Mouse (Mus musculus) hindbrain, embryonic 10.5 days (tissue): ENCODE measurements around the gene Stx6. TPM values are rescaled to one million over a fixed set of nuclear protein-coding genes. Genes with fewer than 3 reads are reported as not detected.

ENCODE experiments used
- DNase-seq: peaks from one replicate; pipeline ENCODE4 v3.0.0-alpha.2; 2017; ENCODE audit warnings: low spot score
- H3K27ac ChIP-seq: fragments of 300-500 bp; sonication (generic); 2 replicates; pipeline ENCODE4 v1.5.1; 2016; ENCODE audit warnings: mild to moderate bottlenecking, moderate library complexity
- H3K27me3 ChIP-seq: fragments of 300-500 bp; sonication (generic); 2 replicates; pipeline ENCODE4 v1.6.1; 2016; ENCODE audit warnings: mild to moderate bottlenecking; ENCODE audit not compliant: poor library complexity, insufficient read depth, severe bottlenecking
- H3K36me3 ChIP-seq: fragments of 300-500 bp; sonication (generic); 2 replicates; pipeline ENCODE4 v1.6.1; 2016; ENCODE audit warnings: mild to moderate bottlenecking, moderate library complexity
- H3K4me1 ChIP-seq: fragments of 300-500 bp; sonication (generic); replicated peaks from 2 replicates; pipeline ENCODE4 v1.6.1; 2016; ENCODE audit warnings: mild to moderate bottlenecking
- H3K4me3 ChIP-seq: fragments of 300-500 bp; sonication (generic); 2 replicates; pipeline ENCODE4 v1.5.1; 2016; ENCODE audit warnings: mild to moderate bottlenecking, moderate library complexity
- H3K9me3 ChIP-seq: fragments of 300-500 bp; sonication (generic); 2 replicates; pipeline ENCODE4 v1.6.1; 2016; ENCODE audit warnings: mild to moderate bottlenecking, moderate library complexity
- WGBS: fragments of 180-500 bp; shearing (Covaris S2); methylation state at CpG from one replicate; pipeline ENCODE4 v1.1.7; 2016; 5-methylcytosine and 5-hydroxymethylcytosine counted together
- polyA plus RNA-seq: library from polyadenylated mRNA; unstranded; fragments of >200 nt; fragmentation: Nextera tagmentation; extraction: Ambion mirVana; gene quantifications from 2 replicates; pipeline ENCODE4 v1.2.1, GENCODE M21; 2016

Stx6 gene
- polyA plus RNA-seq, 1 experiment from 2014 or later: 101 TPM

- no peaks in the 10 kb centered on the region for H3K36me3 ChIP-seq
- 76% methylated on average over 6 of the region's 6 CpGs for WGBS
- peaks cover 98% of the 10 kb centered on the region for H3K4me1 ChIP-seq
- H3K27ac ChIP-seq: peak overlapping the region; percentile 87
- H3K4me3 ChIP-seq: no peak overlapping the region
- H3K27me3 ChIP-seq: peaks cover 3% of the 10 kb centered on the region
- H3K9me3 ChIP-seq: no peaks in the 10 kb centered on the region
- no peak for DNase-seq
Observed at GRCm38 (mm10) chr1:155232786-155233185, 74.3 kb downstream of the Stx6 start.

- Histone ChIP-seq H3K36me3 (no peaks in the 10 kb centered on the region), H3K4me1 (peaks cover 97% of the 10 kb centered on the region), H3K4me3 (no peak overlapping the region), H3K27me3 (peaks cover 6% of the 10 kb centered on the region), H3K27ac (peak overlapping the region; percentile 87), H3K9me3 (no peaks in the 10 kb centered on the region)
- DNase-seq: no peak
- 86% methylated on average over 9 of the region's 9 CpGs for WGBS
Observed at GRCm38 (mm10) chr1:155233378-155233777, 74.9 kb downstream of the Stx6 start.

- 24% methylated on average over 14 of the region's 14 CpGs for WGBS
Observed at GRCm38 (mm10) chr1:155233931-155234607, 75.6 kb downstream of the Stx6 start.

DNA sequence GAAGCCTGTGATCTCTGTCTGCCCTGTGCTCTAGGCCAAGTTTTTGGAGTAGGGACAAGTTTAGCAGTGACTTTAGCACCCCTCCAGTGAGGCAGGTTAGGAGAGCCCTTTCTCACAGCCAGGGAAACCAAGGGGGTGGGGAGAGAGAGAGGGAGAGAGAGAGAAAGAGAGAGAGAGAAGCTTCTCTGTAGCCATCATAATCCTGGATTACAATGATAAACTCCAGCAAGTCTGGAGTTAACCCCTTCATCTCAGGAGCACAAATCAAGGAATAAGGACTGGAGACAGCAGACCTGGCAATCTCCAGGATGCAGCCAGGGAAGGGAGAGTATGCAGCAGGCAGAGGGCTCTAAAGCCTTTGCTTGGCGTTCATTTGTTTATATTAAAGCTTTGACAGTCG, 77.1 kb downstream of the Stx6 start:
- no peak overlapping the region for H3K4me3 ChIP-seq
- H3K36me3 ChIP-seq: 0 out of 2 replicates have a peak, but pooled peaks cover 7% of the 10 kb centered on the region
- WGBS: 48% methylated on average over 2 of the region's 2 CpGs
- H3K4me1 ChIP-seq: peaks cover 92% of the 10 kb centered on the region
- peak overlapping the region; percentile 77 for H3K27ac ChIP-seq
- peaks cover 6% of the 10 kb centered on the region for H3K27me3 ChIP-seq
- no peak for DNase-seq
- no peaks in the 10 kb centered on the region for H3K9me3 ChIP-seq

More at GRCm38 (mm10) chr1:155233931-155234607, 75.6 kb downstream of the Stx6 start:
- Histone ChIP-seq H3K27me3 (peaks cover 6% of the 10 kb centered on the region), H3K36me3 (no peaks in the 10 kb centered on the region), H3K27ac (peak overlapping the region; percentile 87), H3K4me1 (peaks cover 92% of the 10 kb centered on the region), H3K9me3 (no peaks in the 10 kb centered on the region), H3K4me3 (peak overlapping the region; percentile 16; the same call in 1 of the 2 replicates)
- peak; percentile 52 for DNase-seq

DNA sequence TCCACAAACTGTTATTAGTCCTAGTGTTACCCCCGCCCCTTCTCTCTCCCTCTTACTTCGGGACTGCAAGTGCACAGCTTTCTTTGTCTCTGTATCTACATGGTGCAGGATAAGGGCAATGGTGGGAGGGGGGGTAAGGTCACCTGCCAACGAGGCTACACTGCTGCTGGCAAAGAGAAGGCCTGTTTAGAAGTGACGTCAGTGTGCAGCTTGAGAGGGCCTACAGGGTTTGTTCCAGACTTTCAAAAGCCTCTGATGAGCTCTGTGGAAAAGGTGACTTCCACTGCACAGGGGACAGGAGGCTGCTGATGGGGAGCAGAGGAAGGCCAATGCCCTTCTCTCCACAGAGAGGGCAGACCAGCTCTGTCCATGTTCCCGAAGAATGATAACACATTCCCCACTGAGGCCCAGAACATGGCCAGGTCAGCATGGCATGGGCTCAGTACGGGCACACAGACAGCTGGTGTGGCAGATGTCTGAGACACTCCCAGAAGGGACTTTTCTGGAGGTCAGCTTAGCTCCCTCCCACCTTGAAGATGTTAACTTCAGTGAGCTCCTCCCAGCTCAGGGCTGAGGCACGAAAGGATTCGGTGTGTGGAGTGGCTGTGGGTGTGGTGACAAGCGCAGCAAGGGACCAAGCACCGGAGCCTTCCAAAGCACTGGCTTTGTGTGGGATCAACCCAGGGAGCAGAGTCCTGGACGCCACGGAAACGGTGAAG, 78.0 kb downstream of the Stx6 start:
- Histone ChIP-seq H3K9me3 (no peaks in the 10 kb centered on the region), H3K27me3 (peaks cover 4% of the 10 kb centered on the region), H3K4me1 (peaks cover 83% of the 10 kb centered on the region), H3K4me3 (no peak overlapping the region), H3K36me3 (peaks cover 14% of the 10 kb centered on the region), H3K27ac (peak overlapping the region; percentile 77)
- 53% methylated on average over 13 of the region's 13 CpGs for WGBS
- no peak for DNase-seq

DNA sequence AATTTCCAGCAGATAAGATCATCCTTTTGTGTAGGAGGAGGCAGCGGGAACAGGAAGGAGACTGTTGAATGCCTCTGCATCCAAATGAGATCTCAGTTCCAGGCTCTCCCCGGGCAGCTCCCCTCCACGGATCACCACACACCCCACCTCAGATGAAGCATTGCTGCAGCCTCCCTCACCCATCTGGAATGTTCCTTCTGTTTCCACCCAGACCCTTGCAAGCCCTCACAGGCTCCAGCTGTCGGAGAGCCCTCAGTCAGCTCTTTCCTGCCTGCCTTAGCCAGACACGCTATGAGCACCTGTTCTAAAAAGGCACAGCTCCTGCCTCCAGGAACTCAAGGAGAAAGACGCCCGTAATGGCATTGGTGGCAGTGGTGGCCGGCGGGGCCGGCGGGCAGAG, 78.9 kb downstream of the Stx6 start:
- peak; percentile 17 for DNase-seq
- 69% methylated on average over 11 of the region's 11 CpGs for WGBS
- Histone ChIP-seq H3K27me3 (peaks cover 14% of the 10 kb centered on the region), H3K9me3 (no peaks in the 10 kb centered on the region), H3K27ac (peak overlapping the region; percentile 77), H3K4me1 (peaks cover 74% of the 10 kb centered on the region), H3K4me3 (no peak overlapping the region), H3K36me3 (peaks cover 22% of the 10 kb centered on the region)

DNA sequence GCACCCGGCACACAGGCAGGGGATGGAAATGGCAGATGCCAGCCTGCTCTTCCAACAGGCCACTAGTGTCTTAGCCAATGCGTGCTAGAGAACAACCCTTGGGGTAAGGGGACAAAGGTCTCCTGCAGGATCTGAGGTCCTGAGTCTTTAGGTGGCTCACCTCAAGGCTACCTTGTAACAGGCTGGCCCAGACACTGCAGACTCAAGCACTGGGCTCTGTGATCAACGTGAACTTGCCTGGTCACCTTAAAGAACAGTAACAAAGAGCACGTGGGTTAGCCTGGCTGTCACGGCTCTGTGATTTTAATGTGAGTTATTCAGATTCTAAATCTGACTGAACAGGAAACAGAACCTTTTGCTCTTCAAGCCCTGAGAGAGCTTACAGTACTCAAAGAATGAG, 79.6 kb downstream of the Stx6 start:
- H3K4me3 ChIP-seq: no peak overlapping the region
- no peaks in the 10 kb centered on the region for H3K9me3 ChIP-seq
- 90% methylated on average over 5 of the region's 5 CpGs for WGBS
- peak overlapping the region; percentile 77; the same call in 1 of the 2 replicates for H3K27ac ChIP-seq
- peaks cover 67% of the 10 kb centered on the region for H3K4me1 ChIP-seq
- peaks cover 18% of the 10 kb centered on the region for H3K27me3 ChIP-seq
- H3K36me3 ChIP-seq: peaks cover 22% of the 10 kb centered on the region
- DNase-seq: no peak

DNA sequence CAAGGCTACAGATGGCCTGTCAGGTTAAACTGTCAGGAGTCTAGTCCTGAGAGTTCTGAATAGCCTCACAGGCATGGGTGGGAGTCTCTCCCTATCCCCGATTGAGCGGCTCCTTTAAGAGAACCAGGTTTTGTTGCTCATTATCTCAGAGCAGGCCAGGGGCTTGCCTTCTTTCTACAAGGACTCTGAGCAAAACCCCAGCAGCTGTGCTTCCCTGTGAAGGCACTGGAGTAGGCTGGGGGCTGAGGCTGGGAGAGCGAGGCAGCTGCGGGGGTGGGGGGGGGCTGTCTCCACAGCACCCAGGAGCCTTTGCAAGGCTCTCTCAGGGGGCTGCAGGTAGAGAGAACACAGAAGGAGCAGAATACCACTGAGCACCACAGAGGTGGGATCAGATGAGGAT, 80.7 kb downstream of the Stx6 start:
- Histone ChIP-seq H3K4me1 (peaks cover 65% of the 10 kb centered on the region), H3K36me3 (peaks cover 22% of the 10 kb centered on the region), H3K9me3 (no peaks in the 10 kb centered on the region), H3K27ac (peak overlapping the region; percentile 17; the same call in 1 of the 2 replicates), H3K27me3 (peaks cover 20% of the 10 kb centered on the region), H3K4me3 (no peak overlapping the region)
- DNase-seq: no peak
- 80% methylated on average over 4 of the region's 4 CpGs for WGBS

DNA sequence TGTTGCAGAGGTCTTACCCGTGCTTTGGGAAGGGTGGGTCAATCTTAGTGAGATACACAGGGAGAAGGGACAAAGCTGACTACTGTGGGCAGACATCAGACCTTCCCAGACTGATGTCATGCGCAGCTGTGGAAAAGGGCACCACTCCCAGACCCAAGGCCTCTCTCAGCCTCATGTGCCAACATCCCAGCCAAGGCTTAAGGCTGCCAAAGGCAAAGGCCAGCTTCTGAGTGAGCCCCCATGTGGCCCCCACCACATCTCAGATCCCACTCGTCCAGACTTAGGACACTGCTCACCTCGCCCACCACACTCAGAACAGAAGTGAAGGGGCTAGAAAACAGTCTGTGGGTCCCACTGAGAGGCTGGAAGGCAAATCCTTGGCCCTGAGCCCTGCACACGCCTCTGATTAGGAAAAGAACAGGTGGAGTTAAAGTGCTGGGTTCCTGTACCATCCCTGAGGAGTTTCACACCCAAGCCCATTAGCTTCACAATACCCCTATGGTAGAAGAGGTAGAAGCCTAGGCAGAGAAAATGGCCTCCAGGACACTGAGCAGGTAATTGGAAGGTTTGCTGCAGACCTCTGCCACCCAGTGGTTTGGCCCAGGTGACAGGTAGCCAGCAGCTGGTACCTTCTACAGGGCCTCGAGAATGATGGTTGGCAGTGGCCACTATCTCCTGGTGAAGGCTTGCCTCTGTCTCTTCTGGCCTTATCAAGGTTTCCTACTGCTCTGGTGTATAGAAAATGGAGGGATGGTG, 81.6 kb downstream of the Stx6 start:
- peak overlapping the region; percentile 25; the same call in 1 of the 2 replicates for H3K27ac ChIP-seq
- H3K9me3 ChIP-seq: no peaks in the 10 kb centered on the region
- no peak for DNase-seq
- peaks cover 22% of the 10 kb centered on the region for H3K36me3 ChIP-seq
- WGBS: 86% methylated on average over 6 of the region's 6 CpGs
- H3K4me3 ChIP-seq: no peak overlapping the region
- H3K27me3 ChIP-seq: peaks cover 28% of the 10 kb centered on the region
- H3K4me1 ChIP-seq: peaks cover 65% of the 10 kb centered on the region

GRCm38 (mm10) chr1:155241701-155242487, 83.4 kb downstream of the Stx6 start:
- H3K9me3 ChIP-seq: no peaks in the 10 kb centered on the region
- H3K36me3 ChIP-seq: peaks cover 22% of the 10 kb centered on the region
- no peak overlapping the region for H3K4me3 ChIP-seq
- peaks cover 40% of the 10 kb centered on the region for H3K27me3 ChIP-seq
- H3K27ac ChIP-seq: peak overlapping the region; percentile 8; the same call in 1 of the 2 replicates
- 78% methylated on average over 12 of the region's 12 CpGs for WGBS
- peaks cover 57% of the 10 kb centered on the region for H3K4me1 ChIP-seq
- DNase-seq: no peak

GRCm38 (mm10) chr1:155242488-155242745, 83.9 kb downstream of the Stx6 start:
- peaks cover 22% of the 10 kb centered on the region for H3K36me3 ChIP-seq
- no peak overlapping the region for H3K4me3 ChIP-seq
- no peaks in the 10 kb centered on the region for H3K9me3 ChIP-seq
- no peak for DNase-seq
- H3K27ac ChIP-seq: no peak overlapping the region
- H3K4me1 ChIP-seq: peaks cover 52% of the 10 kb centered on the region
- WGBS: 50% methylated on average over 1 of the region's 1 CpGs
- peaks cover 40% of the 10 kb centered on the region for H3K27me3 ChIP-seq
